Mouse (Mus musculus) limb, embryonic 12.5 days (tissue): ENCODE results near the gene Tspan15. TPM values are rescaled to one million over a fixed set of nuclear protein-coding genes. Genes with fewer than 3 reads are reported as not detected.
A peak's percentile ranks its signal among the peaks of the same experiment; 100 is the strongest.

Experiments
- ATAC-seq: fragments of 200-750 bp; cut with Nextera tagmentation; 2 replicates; pipeline ENCODE4 v1.8.0; 2017; ENCODE audit warnings: low read depth, moderate TSS enrichment; ENCODE audit not compliant: insufficient number of reproducible peaks, insufficient read depth, low FRiP score, low TSS enrichment
- H3K27ac ChIP-seq: fragments of 300-500 bp; sonication (generic); 2 replicates; pipeline ENCODE4 v1.5.1; 2016; ENCODE audit warnings: mild to moderate bottlenecking, moderate library complexity
- H3K27me3 ChIP-seq: fragments of 300-500 bp; sonication (generic); 2 replicates; pipeline ENCODE4 v1.6.1; 2016; ENCODE audit warnings: mild to moderate bottlenecking, moderate library complexity
- H3K36me3 ChIP-seq: fragments of 300-500 bp; sonication (generic); 2 replicates; pipeline ENCODE4 v1.6.1; 2016; ENCODE audit warnings: mild to moderate bottlenecking, moderate library complexity
- H3K4me1 ChIP-seq: fragments of 300-500 bp; sonication (generic); replicated peaks from 2 replicates; pipeline ENCODE4 v1.6.1; 2016
- H3K4me2 ChIP-seq: fragments of 300-500 bp; sonication (generic); 2 replicates; pipeline ENCODE4 v1.6.1; 2016; ENCODE audit warnings: mild to moderate bottlenecking, moderate library complexity
- H3K4me3 ChIP-seq: fragments of 300-500 bp; sonication (generic); replicated peaks from 2 replicates; pipeline ENCODE4 v1.5.1; 2016; ENCODE audit warnings: mild to moderate bottlenecking
- H3K9ac ChIP-seq: fragments of 300-500 bp; sonication (generic); replicated peaks from 2 replicates; pipeline ENCODE4 v1.6.1; 2016; ENCODE audit warnings: mild to moderate bottlenecking, moderate library complexity
- H3K9me3 ChIP-seq: fragments of 300-500 bp; sonication (generic); 2 replicates; pipeline ENCODE4 v1.6.1; 2016; ENCODE audit warnings: mild to moderate bottlenecking, moderate library complexity
- WGBS: fragments of 180-500 bp; shearing (Covaris S2); methylation state at CpG from one replicate; pipeline ENCODE4 v1.1.7; 2016; 5-methylcytosine and 5-hydroxymethylcytosine counted together
- polyA plus RNA-seq: library from polyadenylated mRNA; unstranded; fragments of >200 nt; fragmentation: Nextera tagmentation; extraction: Ambion mirVana; gene quantifications from 2 replicates; pipeline ENCODE4 v1.2.1, GENCODE M21; 2016

Gene Tspan15
- 19.3 and 20.4 TPM in 2 replicates for polyA plus RNA-seq

DNA sequence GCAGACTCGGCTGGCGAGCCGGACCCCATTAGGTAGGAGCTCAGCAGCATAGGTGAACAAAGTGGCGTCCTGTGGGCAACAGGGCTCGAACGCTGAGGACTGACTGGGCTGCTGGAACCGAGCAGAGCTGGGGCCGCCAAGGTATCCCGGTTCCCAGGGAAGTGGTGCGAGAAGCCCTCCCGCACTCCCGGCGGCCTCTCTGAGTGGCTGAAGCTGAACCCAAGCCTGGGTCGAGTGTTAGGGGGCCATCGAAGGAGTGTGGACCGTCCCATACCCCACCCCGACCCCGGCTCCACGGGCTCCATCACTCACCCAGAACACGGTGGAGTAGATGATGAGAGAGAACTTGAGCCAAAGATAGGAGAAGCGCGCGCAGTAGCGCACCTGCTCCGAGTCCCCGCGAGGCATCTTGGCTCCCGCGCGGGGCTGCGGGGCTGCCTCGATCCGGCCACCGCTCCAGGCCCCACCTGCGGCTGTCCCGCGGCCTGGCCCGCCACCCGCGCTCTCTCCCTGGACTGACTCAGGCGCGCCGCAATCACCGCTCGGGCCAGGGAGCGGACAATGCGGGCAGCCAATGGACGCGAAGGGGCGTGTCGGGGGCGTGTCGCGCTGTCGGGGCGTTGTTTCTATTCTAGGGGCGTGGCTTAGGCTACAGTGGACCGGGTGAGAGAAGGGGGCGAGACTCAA, at the start of gene Tspan15:
Gene Tspan15 (minus strand): TSS at position 544 of the 687 bp plus-strand sequence.
- 0 out of 2 replicates have a peak, but pooled peaks cover 2% of the 10 kb centered on the region for H3K27me3 ChIP-seq
- peak; percentile 96 for ATAC-seq

DNA sequence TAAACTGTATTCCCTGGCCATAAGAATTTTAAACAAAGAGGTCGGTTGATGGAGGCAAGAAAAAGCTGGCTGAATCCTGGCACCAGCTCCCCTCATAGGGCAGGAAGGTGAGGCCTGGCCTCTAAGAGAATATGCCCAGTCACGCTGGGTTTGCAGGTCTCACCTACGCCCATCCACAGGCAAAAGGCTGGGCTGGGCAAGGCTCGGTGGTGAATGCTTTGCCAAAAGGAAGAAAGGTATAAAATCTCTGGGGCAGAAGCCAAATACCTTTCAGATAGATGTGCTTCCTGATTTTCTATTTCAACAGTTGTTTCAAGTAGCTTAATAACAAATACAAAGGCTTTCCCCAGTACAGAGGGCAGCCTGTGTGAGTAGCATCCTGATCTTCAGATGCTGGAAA, 48.6 kb upstream of the Tspan15 start:
- WGBS = 87% methylated on average over 4 of the region's 4 CpGs
- no peak overlapping the region for H3K9ac ChIP-seq

More for the DNA sequence above, at the start of gene Tspan15:
- H3K9ac ChIP-seq = peak within 1 kb of the TSS; percentile 73
- peak within 1 kb of the TSS; percentile 93 for H3K4me2 ChIP-seq
- peaks cover 3% of the 10 kb centered on the region; the same call in 1 of the 2 replicates for H3K4me1 ChIP-seq
- H3K4me3 ChIP-seq = peak within 1 kb of the TSS; percentile 66
- WGBS = under 1% methylated on average over 59 of the region's 59 CpGs
- H3K27ac ChIP-seq = no peak within 1 kb of the TSS
- no peaks in the 10 kb centered on the region for H3K9me3 ChIP-seq
- H3K36me3 ChIP-seq = no peaks in the 10 kb centered on the region

GRCm38 (mm10) chr10:62279066-62279465, 48.0 kb upstream of the Tspan15 start:
- no peak overlapping the region for H3K27ac ChIP-seq

More for the DNA sequence above, 48.6 kb upstream of the Tspan15 start:
- no peak for ATAC-seq
- H3K4me1 ChIP-seq = no peaks in the 10 kb centered on the region
- peaks cover 48% of the 10 kb centered on the region for H3K36me3 ChIP-seq
- H3K27ac ChIP-seq = no peak overlapping the region
- H3K9me3 ChIP-seq = no peaks in the 10 kb centered on the region
- H3K4me3 ChIP-seq = no peak overlapping the region
- H3K4me2 ChIP-seq = no peak overlapping the region
- H3K27me3 ChIP-seq = no peaks in the 10 kb centered on the region

DNA sequence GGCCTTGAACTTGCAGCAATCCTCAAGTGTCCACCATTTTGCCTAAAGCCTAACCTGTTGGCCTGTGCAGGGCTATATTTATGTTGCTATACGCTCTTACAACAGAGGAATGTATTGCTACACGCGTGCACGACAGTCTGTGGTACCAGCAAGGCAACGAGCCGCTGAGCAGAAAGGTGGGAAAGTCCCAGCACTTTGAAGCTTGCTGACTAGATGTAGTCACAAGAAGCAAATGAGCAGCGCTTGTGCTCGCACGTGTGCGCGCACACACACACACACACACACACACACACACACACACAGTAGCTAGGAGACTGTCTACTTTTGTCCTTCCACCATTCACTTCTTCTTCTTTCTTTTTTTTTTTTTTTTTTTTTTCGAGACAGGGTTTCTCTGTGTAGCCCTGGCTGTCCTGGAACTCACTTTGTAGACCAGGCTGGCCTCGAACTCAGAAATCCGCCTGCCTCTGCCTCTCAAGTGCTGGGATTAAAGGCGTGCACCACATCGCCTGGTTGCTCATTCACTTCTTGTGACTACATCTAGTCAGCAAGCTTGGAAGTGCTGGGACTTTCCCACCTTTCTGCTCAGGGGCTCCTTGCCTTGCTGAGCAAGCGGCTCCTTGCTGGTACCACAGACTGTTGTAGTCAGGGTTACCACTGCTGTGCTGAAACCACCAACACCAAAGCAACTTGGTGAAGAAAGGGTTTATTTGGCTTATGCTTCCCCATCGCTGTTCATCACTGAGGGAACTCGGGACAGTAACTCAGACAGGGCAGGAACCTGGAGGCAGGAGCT, 46.6 kb upstream of the Tspan15 start:
- Histone ChIP-seq H3K4me2 (no peak overlapping the region), H3K9me3 (no peaks in the 10 kb centered on the region; the same call in 1 of the 2 replicates), H3K36me3 (peaks cover 53% of the 10 kb centered on the region), H3K4me1 (no peaks in the 10 kb centered on the region), H3K4me3 (no peak overlapping the region), H3K27ac (no peak overlapping the region), H3K9ac (no peak overlapping the region), H3K27me3 (no peaks in the 10 kb centered on the region)
- no peak for ATAC-seq
- WGBS = 95% methylated on average over 18 of the region's 19 CpGs

More at GRCm38 (mm10) chr10:62279066-62279465, 48.0 kb upstream of the Tspan15 start:
- peaks cover 48% of the 10 kb centered on the region for H3K36me3 ChIP-seq
- WGBS = 84% methylated on average over 3 of the region's 3 CpGs
- no peaks in the 10 kb centered on the region for H3K4me1 ChIP-seq
- no peaks in the 10 kb centered on the region for H3K27me3 ChIP-seq
- H3K9ac ChIP-seq = no peak overlapping the region
- H3K4me3 ChIP-seq = no peak overlapping the region
- no peak overlapping the region for H3K4me2 ChIP-seq
- H3K9me3 ChIP-seq = no peaks in the 10 kb centered on the region; the same call in 1 of the 2 replicates
- no peak for ATAC-seq

- no peak for ATAC-seq
- H3K4me2 ChIP-seq = no peak overlapping the region
- no peaks in the 10 kb centered on the region for H3K4me1 ChIP-seq
- H3K27me3 ChIP-seq = no peaks in the 10 kb centered on the region
- no peak overlapping the region for H3K4me3 ChIP-seq
- H3K36me3 ChIP-seq = peaks cover 49% of the 10 kb centered on the region
- no peak overlapping the region for H3K9ac ChIP-seq
- H3K9me3 ChIP-seq = no peaks in the 10 kb centered on the region; the same call in 1 of the 2 replicates
- 34% methylated on average over 4 of the region's 4 CpGs for WGBS
- no peak overlapping the region for H3K27ac ChIP-seq
Observed at GRCm38 (mm10) chr10:62275235-62275634, 44.2 kb upstream of the Tspan15 start.

- H3K4me1 ChIP-seq = 0 out of 2 replicates have a peak, but pooled peaks cover 8% of the 10 kb centered on the region
- H3K9ac ChIP-seq = no peak overlapping the region
Observed at GRCm38 (mm10) chr10:62269278-62269677, 38.2 kb upstream of the Tspan15 start.

GRCm38 (mm10) chr10:62264299-62264698, 33.2 kb upstream of the Tspan15 start:
- Histone ChIP-seq H3K4me2 (no peak overlapping the region), H3K4me1 (0 out of 2 replicates have a peak, but pooled peaks cover 8% of the 10 kb centered on the region), H3K27ac (no peak overlapping the region), H3K4me3 (no peak overlapping the region), H3K36me3 (peaks cover 9% of the 10 kb centered on the region), H3K9me3 (no peaks in the 10 kb centered on the region), H3K9ac (no peak overlapping the region), H3K27me3 (peaks cover 9% of the 10 kb centered on the region; the same call in 1 of the 2 replicates)
- WGBS = 51% methylated on average over 2 of the region's 2 CpGs
- ATAC-seq = no peak

More at GRCm38 (mm10) chr10:62269278-62269677, 38.2 kb upstream of the Tspan15 start:
- Histone ChIP-seq H3K36me3 (peaks cover 52% of the 10 kb centered on the region), H3K9me3 (no peaks in the 10 kb centered on the region; the same call in 1 of the 2 replicates), H3K27me3 (no peaks in the 10 kb centered on the region), H3K4me2 (no peak overlapping the region), H3K27ac (no peak overlapping the region), H3K4me3 (no peak overlapping the region)
- WGBS = 80% methylated on average over 16 of the region's 16 CpGs
- no peak; the same call in 1 of the 2 replicates for ATAC-seq

DNA sequence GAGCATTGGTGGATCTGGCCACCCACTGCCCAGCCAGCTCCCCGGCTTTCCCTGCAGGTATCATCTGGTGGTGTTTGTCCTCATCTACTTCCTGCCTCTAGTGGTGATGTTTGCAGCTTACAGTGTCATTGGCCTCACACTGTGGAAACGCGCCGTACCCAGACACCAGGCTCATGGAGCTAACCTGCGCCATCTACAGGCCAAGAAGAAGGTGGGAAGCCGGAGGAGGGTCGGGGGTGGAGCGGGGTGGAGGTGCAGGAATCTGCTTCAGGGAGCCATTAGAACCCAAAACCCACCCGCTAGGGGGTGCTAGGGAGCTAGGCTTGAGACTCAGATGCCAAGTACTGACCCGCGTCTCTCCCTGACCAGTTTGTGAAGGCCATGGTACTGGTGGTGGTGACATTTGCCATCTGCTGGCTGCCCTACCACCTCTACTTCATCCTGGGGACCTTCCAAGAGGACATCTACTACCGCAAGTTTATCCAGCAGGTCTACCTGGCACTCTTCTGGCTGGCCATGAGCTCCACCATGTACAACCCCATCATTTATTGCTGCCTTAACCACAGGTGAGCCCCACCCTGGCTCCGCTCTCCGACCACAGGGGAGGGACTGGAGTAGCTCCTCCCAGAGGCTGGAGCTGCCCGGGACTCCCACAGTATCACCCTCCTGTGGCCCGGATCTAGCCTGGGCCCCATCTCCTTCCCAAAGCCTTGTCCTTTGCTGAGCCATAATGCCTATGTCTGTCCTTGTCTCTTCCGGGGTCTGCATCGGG, 30.2 kb upstream of the Tspan15 start:
- 0 out of 2 replicates have a peak, but pooled peaks have one; percentile 61 for ATAC-seq
- H3K4me3 ChIP-seq = no peak overlapping the region
- H3K27me3 ChIP-seq = peaks cover 9% of the 10 kb centered on the region; the same call in 1 of the 2 replicates
- no peak overlapping the region for H3K27ac ChIP-seq
- no peaks in the 10 kb centered on the region for H3K9me3 ChIP-seq
- 14% methylated on average over 18 of the region's 18 CpGs for WGBS
- 0 out of 2 replicates have a peak, but pooled peaks cover 8% of the 10 kb centered on the region for H3K4me1 ChIP-seq
- H3K4me2 ChIP-seq = no peak overlapping the region
- H3K36me3 ChIP-seq = no peaks in the 10 kb centered on the region
- no peak overlapping the region for H3K9ac ChIP-seq

GRCm38 (mm10) chr10:62258298-62258697, 27.2 kb upstream of the Tspan15 start:
- H3K4me1 ChIP-seq = no peaks in the 10 kb centered on the region
- no peak for ATAC-seq
- WGBS = 86% methylated on average over 5 of the region's 5 CpGs
- H3K4me2 ChIP-seq = no peak overlapping the region
- H3K27ac ChIP-seq = no peak overlapping the region
- H3K9ac ChIP-seq = no peak overlapping the region
- no peaks in the 10 kb centered on the region for H3K36me3 ChIP-seq
- peaks cover 9% of the 10 kb centered on the region; the same call in 1 of the 2 replicates for H3K27me3 ChIP-seq
- no peaks in the 10 kb centered on the region for H3K9me3 ChIP-seq
- H3K4me3 ChIP-seq = no peak overlapping the region

DNA sequence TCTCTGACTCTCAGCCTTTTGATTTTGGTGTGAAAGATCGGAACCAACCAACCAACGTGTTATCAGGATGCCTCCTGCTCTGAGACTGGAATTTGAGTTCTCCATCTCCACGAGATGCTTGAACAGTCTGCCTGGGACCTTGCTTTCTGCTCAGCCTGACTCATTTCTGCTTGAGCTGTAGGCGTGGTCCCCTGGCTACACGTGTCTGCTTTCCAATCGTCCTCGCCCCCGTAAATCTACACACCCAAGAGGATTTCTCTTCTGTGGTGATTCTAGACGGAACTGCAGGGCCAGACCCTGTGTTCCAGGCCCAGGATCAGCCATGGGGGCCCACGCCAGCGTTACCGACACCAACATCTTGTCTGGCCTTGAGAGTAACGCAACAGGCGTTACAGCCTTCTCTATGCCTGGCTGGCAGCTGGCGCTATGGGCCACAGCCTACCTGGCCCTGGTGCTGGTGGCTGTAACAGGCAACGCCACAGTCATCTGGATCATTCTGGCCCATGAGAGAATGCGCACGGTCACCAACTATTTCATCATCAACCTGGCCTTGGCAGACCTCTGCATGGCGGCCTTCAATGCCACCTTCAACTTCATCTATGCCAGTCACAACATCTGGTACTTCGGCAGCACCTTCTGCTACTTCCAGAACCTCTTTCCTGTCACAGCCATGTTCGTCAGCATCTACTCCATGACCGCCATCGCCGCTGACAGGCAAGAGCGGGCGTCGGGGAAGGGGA, 21.6 kb upstream of the Tspan15 start:
- Histone ChIP-seq H3K9me3 (no peaks in the 10 kb centered on the region), H3K4me2 (no peak overlapping the region), H3K27ac (no peak overlapping the region), H3K27me3 (0 out of 2 replicates have a peak, but pooled peaks cover 1% of the 10 kb centered on the region), H3K9ac (no peak overlapping the region), H3K4me1 (no peaks in the 10 kb centered on the region), H3K36me3 (no peaks in the 10 kb centered on the region), H3K4me3 (no peak overlapping the region)
- WGBS = 87% methylated on average over 27 of the region's 27 CpGs
- no peak for ATAC-seq
